Mouse (Mus musculus): ENCODE measurements at regions not wholly inside any gene's neighbourhood (a gene's known extent, or its start where the extent isn't known, plus 50 kb on each side); places are given as distances from the start of the nearest gene placed in this dataset.

DNA sequence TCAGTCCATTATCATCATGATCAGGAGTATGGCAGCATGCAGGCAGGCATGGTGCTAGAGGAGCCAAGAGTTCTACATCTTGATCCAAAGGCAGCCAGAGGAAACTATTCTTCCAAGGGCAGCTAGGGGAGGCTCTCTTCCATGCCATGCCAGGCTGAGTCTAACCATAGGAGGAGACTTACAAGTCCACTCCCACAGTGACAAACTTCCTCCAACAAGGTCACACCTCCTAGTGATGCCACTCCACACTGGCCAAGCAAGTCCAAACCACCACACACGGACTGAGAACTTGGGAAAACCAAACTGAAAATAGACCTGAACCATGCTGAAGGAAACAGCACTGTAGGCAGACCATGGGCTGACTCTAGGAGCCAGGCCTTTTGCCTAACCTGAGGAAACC, 197.4 kb downstream of the Prex1 start:
- peak; percentile 11 for DNase-seq

DNA sequence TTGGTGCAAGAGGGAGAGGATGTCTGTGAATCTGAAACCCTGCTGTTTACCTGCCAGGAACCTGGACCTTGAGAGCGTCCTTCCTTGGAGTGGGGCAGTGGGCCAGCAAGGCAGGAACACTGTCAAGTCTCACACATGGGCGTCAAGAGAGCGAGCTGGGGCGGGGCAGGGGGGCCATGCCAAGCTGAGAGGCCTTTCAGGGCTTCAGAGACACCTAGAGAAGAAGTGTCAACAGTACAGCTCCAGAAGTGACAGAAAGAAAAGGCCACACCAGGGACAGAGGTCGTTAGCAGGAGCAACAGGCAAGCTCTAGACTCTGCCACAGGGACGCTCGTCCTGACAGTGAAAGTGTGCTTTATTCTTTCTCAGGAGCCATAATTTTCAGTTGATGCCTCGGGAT, 199.0 kb downstream of the Prex1 start:
- no peak for DNase-seq

DNA sequence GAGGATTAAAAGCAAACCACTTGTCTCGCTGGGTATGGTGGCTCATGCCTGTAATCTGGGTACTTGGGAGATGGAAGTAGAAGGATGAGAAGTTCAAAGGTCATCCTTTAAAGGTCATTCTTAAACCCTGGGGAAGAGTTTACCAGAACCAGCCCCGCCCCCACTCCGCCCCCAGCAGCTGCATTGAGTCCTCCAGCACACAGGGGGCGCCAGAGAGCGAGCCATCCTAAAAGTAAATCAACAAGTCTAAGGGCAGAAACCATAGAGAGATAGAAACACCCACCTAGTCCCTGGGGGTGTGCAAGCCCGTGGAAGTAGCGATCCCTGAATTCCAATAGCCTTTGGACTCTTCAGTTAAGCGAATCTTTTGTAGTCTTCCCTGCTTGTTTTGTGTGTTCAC, 201.1 kb downstream of the Prex1 start:
- DNase-seq, result peak; percentile 37

DNA sequence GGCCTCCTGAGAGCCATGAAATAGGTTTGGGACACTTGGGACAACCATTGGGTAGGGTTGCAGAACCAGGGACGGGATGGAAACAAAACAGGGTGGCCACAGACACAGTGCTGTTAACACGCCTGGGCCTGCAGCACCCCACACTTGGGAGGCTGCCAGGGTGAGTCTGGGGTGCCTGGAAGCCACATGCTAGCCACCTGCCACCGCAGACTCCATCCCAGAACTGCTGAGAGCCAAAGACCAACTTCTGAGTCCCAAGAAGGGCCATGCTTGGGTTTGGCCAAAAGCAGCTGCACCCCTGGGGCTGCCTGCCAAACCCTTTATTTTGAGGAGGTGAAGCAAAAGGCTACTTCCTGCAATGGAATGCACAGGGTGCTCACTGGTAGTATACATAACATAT, 202.2 kb downstream of the Prex1 start:
- DNase-seq, result peak; percentile 2

GRCm38 (mm10) chr2:166510776-166511175, 202.9 kb downstream of the Prex1 start:
- DNase-seq, result peak; percentile 7

GRCm38 (mm10) chr2:166509591-166509990, 204.0 kb downstream of the Prex1 start:
- DNase-seq, result peak; percentile 11

- peak; percentile 9 for DNase-seq
Measured at GRCm38 (mm10) chr2:166508656-166509420, 204.8 kb downstream of the Prex1 start.

DNA sequence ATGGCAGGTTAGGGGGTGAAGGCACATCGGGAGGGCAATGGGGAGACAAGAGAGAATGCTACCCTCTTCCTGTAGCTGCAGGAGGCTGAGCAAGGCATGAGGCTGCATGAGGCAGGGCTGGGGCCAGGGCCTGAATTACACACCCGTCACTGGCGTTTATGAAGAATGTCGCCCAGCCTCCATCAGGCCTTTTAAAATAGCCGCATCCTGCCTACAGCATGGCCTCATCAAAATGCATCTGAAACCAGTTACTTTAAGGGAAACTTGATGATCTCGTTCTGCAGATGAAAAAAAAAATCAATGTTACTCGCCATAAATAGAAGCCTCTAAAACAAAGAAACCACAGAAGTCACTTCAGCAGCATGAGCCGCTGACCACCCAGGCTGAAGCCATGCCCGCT, 208.3 kb downstream of the Prex1 start:
- no peak for DNase-seq

GRCm38 (mm10) chr2:166503666-166504065, 210.0 kb downstream of the Prex1 start:
- DNase-seq, result no peak

- DNase-seq, result peak; percentile 56
Measured at GRCm38 (mm10) chr2:166492895-166493294, 220.7 kb downstream of the Prex1 start.

GRCm38 (mm10) chr2:166492421-166492820, 221.2 kb downstream of the Prex1 start:
- DNase-seq, result peak; percentile 57

DNA sequence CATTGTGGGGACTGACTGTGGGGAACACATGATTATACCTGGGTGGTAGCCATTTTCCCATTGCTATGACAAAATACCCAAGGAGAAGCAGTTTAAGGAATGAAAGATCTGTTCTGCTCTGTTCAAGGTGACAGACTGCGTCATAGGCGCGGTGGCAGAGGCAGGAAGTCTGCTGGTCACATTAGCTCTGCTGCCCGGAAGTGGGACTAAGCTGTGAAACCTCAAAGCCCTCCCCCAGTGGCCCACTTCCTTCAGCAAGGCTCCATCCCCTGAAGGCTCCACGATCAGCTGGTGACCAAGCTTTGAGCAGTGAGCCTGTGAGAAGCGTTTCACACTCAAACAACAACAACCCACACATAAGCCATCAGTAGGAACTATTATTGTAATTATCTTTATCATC, 221.8 kb downstream of the Prex1 start:
- DNase-seq, result no peak

DNA sequence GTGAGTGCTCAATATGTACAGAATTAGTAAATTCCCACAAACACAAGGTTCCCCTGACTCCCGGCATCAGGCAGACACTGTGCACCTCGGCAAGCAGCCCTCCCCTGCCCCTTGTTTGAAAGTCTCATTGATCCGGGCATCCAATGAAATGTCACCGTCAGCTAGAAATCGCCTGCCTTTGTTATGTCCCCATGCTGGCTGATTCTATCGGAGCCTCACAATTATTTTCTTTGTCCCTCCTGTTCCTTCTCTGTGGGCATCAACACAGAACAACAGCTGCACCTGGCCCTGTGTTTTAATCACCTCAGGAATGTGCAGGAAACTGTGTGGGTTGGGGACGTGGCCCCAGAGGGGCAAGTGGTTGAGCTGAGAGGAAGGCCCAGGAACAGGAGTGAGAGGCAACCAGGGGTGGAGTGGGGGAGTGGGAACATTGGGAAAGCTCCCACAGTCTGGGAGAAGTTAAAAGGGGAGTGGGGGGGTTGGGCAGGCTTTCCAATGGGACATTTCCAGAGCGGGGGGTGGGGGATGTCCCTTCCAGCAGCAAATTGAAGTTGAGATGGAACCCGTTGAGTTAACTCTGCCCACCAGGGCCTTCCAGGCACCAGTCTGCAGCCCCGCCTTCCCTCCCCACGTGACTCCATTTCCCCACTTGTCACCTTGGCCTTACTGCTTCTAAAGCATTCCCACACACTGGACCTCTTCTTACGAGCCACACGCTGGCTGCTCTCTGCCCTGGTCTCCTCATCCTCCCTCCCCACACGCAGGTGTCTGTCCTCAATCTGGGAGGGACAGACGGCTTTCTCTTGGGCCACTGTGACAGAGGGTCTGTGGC, 224.4 kb downstream of the Prex1 start:
- no peak for DNase-seq

- DNase-seq, result peak; percentile 73
Measured at GRCm38 (mm10) chr2:166487688-166488087, 225.9 kb downstream of the Prex1 start.

DNA sequence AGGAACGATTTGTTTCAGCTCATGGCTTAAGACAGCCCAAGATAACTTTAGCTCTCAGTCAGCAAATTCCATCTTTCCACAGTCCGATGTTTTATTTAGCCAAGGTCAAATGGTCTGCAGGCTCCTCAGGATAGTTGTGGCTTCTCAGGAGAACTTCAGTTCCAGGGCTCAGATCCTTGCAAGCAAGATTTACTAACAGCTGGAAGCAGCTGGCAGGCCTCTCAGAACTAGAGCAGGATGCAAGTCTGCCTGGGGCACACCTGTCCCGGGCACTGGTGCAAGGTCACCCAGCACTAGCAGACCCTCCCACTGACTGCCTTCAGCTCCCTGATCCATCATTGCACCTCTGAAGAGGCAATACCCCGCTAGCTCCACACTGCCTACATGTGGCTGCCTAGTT, 227.8 kb downstream of the Prex1 start:
- DNase-seq, result no peak

GRCm38 (mm10) chr2:166485361-166485760, 228.3 kb downstream of the Prex1 start:
- DNase-seq, result no peak

DNA sequence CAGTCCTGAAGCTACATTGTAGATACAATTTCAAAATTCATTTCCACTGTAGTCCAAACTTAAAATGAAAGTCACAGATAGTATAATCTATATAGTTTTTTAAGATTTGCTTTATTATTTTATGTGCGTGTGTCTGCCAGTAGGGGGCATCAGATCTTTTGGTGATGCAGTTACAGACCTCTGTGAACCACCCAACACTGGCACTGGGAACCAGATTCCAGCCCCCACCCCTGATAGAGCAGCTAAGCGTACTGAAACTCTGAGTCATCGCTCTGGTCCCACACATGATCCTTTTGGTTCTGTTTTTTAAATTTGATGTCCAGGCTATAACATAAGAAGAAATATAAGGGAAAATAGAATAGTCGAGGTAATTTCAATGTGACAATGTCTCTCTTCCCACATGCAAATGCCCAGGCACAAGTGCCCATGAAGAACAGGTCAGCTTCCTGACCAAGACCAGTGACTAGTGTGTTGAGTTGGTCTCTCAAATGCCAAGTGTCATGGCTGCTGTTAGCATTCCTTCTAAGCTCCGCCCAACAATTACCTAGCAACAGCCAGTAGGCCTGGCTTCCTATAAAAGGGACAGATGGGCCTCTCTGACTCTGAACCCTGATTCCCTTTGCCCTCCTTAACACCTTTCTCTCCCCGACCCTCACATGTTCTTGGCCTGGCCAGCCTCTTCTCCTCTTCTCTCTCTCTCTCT, 229.9 kb downstream of the Prex1 start:
- DNase-seq, result no peak

DNA sequence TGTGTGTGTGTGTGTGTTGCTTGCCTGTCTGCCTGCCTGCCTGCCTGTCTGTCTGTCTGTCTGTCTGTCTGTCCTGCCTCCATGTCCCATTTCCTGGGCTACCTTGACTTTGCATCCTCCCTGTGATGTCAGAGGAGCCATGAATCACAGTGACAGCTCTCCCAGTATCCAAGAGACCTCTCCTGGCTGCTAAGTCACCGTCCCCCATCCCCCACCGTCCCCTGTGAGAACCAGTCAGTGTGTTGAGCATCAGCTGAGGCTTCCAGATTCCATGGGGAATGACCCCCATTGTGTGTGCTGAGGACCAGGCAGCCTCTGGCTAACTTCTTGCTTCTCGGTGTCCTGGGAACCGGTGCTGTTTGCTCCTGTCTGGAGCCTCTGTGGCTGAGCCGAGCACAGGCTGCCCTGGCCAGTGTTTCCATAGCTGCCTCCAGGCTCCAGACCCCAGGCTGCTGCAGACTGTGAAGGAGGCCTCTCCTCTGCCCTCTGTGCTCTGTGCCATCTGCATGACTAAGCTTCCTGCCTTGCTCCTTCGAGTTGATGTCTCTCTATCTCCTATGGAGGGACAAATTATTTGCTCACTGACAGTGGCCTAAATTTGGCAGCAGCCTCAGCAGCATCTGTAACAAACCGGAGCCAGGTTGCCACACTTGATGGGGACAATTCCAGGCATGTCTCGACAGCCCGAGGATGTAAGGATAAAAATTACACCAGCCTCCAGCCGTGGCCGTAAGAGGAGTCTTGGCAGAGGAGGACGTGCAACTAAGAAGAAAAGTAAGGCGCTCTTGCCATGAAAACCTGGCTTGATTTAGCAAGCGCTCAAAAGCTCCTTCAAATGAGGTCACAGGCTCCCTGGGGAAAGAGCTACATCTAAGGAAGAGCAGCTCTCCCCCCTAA, 230.7 kb downstream of the Prex1 start:
- DNase-seq, result no peak

- no peak for DNase-seq
Measured at GRCm38 (mm10) chr2:166481774-166482173, 231.9 kb downstream of the Prex1 start.

DNA sequence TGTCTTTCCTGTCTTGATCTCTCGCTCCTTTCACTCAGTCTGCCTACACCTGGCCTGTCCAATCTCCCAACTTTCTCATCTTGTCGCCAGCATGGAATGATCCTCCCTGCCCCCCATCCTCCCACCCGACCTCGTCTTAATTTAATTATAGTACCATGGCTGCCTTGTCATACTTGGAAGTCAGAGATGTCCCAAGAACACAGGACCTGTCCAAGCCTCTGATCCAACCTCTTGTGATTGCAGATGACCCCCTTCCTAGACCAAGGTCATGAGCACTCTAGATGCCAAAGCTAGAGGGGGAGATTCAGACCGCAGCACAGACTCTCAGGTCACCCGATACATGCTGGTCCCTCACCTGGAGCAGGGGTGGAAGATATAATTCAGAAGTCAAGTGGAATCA, 232.3 kb downstream of the Prex1 start:
- no peak for DNase-seq

DNA sequence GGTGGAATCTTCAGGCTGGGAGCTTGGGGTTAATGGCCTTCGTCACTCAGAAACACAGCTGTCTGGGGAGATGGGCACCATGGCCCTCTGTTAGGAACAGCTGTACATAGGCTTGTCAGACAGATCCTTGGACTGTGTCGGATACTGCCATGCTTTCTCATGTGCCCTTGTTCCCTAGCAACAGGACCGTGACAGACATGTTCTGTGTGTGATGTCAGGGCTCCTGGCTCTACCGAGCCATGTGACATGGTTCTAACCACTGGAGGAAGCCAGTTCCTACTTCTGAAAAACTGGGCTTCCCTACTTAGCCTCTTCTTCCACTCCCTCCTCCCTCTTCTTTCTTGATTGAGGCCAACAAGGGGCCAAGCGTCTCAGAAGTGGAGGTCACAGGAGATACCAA, 232.7 kb downstream of the Prex1 start:
- DNase-seq, result no peak

- no peak for DNase-seq
Measured at GRCm38 (mm10) chr2:166476953-166477352, 236.7 kb downstream of the Prex1 start.
